Mouse (Mus musculus) hindbrain, postnatal 0 days (tissue): ENCODE results near the gene Wee2. TPM values are rescaled to one million over a fixed set of nuclear protein-coding genes. Genes with fewer than 3 reads are reported as not detected.

Experiments used
- ATAC-seq: fragments of 200-750 bp; cut with Nextera tagmentation; 2 replicates; pipeline ENCODE4 v1.8.0; 2017; ENCODE audit warnings: mild to moderate bottlenecking, moderate TSS enrichment, moderate library complexity
- DNase-seq: peaks from one replicate; pipeline ENCODE4 v3.0.0-alpha.2; 2015; ENCODE audit warnings: low spot score
- H3K27ac ChIP-seq: fragments of 300-500 bp; sonication (generic); 2 replicates; pipeline ENCODE4 v1.5.1; 2014; ENCODE audit warnings: mild to moderate bottlenecking
- H3K27me3 ChIP-seq: fragments of 300-500 bp; sonication (generic); 2 replicates; pipeline ENCODE4 v1.6.1; 2014; ENCODE audit warnings: low read length, mixed read lengths; ENCODE audit not compliant: insufficient read depth
- H3K36me3 ChIP-seq: fragments of 300-500 bp; sonication (generic); 2 replicates; pipeline ENCODE4 v1.6.1; 2014; ENCODE audit warnings: low read length, mixed read lengths; ENCODE audit not compliant: insufficient read depth
- H3K4me1 ChIP-seq: fragments of 300-500 bp; sonication (generic); 2 replicates; pipeline ENCODE4 v1.6.1; 2014; ENCODE audit warnings: antibody characterized with exemption, low read length, mixed read lengths; ENCODE audit not compliant: insufficient read depth
- H3K4me2 ChIP-seq: fragments of 300-500 bp; sonication (generic); 2 replicates; pipeline ENCODE4 v1.6.1; 2014; ENCODE audit warnings: low read depth, mild to moderate bottlenecking, low read length, moderate library complexity, mixed read lengths
- H3K4me3 ChIP-seq: fragments of 300-500 bp; sonication (generic); 2 replicates; pipeline ENCODE4 v1.5.1; 2014; ENCODE audit warnings: low read length
- H3K9ac ChIP-seq: fragments of 300-500 bp; sonication (generic); replicated peaks from 2 replicates; pipeline ENCODE4 v1.6.1; 2014; ENCODE audit warnings: mild to moderate bottlenecking, low read length, moderate library complexity, mixed read lengths
- H3K9me3 ChIP-seq: fragments of 300-500 bp; sonication (generic); 2 replicates; pipeline ENCODE4 v1.6.1; 2016; ENCODE audit warnings: low read length, mixed read lengths
- CTCF ChIP-seq: IDR thresholded peaks from 2 replicates; pipeline ENCODE4 v1.5.1; 2016; ENCODE audit warnings: antibody characterized with exemption, control low read depth, low read depth
- WGBS: fragments of 180-500 bp; shearing (Covaris S2); extraction: QIAGEN DNeasy Blood & Tissue Kit; methylation state at CpG from one replicate; pipeline ENCODE4 v1.1.7; 2014; 5-methylcytosine and 5-hydroxymethylcytosine counted together
- polyA plus RNA-seq: library from polyadenylated mRNA; unstranded; fragments of >200 nt; fragmentation: Nextera tagmentation; extraction: Ambion mirVana; gene quantifications from 2 replicates; pipeline ENCODE4 v1.2.1, GENCODE M21; 2015
- total RNA-seq: library from RNA; depleted of rRNA; stranded (reverse); fragments of >200 nt; gene quantifications from 2 replicates; pipeline ENCODE4 v1.2.3, GENCODE M21; 2014

Wee2 gene
- total and polyA plus RNA-seq, 2 experiments from 2014 or later = 0.10 to 0.18 TPM

- Histone ChIP-seq H3K4me3 (no peak overlapping the region), H3K4me1 (peaks cover 21% of the 10 kb centered on the region), H3K27ac (no peak overlapping the region), H3K4me2 (0 out of 2 replicates have a peak overlapping the region, but pooled peaks have one; percentile 10), H3K9ac (no peak overlapping the region), H3K9me3 (no peaks in the 10 kb centered on the region), H3K27me3 (no peaks in the 10 kb centered on the region), H3K36me3 (no peaks in the 10 kb centered on the region)
- DNase-seq (peak; percentile 53), ATAC-seq (0 out of 2 replicates have a peak, but pooled peaks have one; percentile 28)
- 38% methylated on average over 3 of the region's 3 CpGs for WGBS
- TF ChIP-seq CTCF = no peak
These were observed 10.2 kb upstream of the Wee2 start for GRCm38 (mm10) chr6:40428696-40429095.

- ATAC-seq = no peak
- DNase-seq = peak; percentile 49
- TF ChIP-seq CTCF = no peak
- no peak overlapping the region for H3K9ac ChIP-seq
- H3K27ac ChIP-seq = 0 out of 2 replicates have a peak overlapping the region, but pooled peaks have one; percentile 45
- no peaks in the 10 kb centered on the region for H3K36me3 ChIP-seq
- no peak overlapping the region for H3K4me3 ChIP-seq
- H3K4me2 ChIP-seq = no peak overlapping the region
- peaks cover 21% of the 10 kb centered on the region for H3K4me1 ChIP-seq
- H3K9me3 ChIP-seq = no peaks in the 10 kb centered on the region
- 46% methylated on average over 4 of the region's 4 CpGs for WGBS
- H3K27me3 ChIP-seq = no peaks in the 10 kb centered on the region
These were observed 9.4 kb upstream of the Wee2 start for GRCm38 (mm10) chr6:40429521-40429931.

- Histone ChIP-seq H3K4me3 (no peak overlapping the region), H3K36me3 (no peaks in the 10 kb centered on the region), H3K4me1 (peaks cover 21% of the 10 kb centered on the region), H3K27me3 (no peaks in the 10 kb centered on the region), H3K9me3 (no peaks in the 10 kb centered on the region), H3K9ac (no peak overlapping the region), H3K4me2 (no peak overlapping the region), H3K27ac (peak overlapping the region; percentile 11; the same call in 1 of the 2 replicates)
- no peak for TF ChIP-seq CTCF
- no peak for ATAC-seq
- DNase-seq = no peak
- WGBS = 92% methylated on average over 3 of the region's 3 CpGs
These were observed 8.6 kb upstream of the Wee2 start for GRCm38 (mm10) chr6:40430251-40430650.

- Histone ChIP-seq H3K27ac (peak overlapping the region; percentile 73), H3K4me3 (no peak overlapping the region), H3K4me2 (peak overlapping the region; percentile 8; the same call in 1 of the 2 replicates), H3K27me3 (no peaks in the 10 kb centered on the region), H3K9ac (no peak overlapping the region), H3K4me1 (peaks cover 21% of the 10 kb centered on the region), H3K9me3 (no peaks in the 10 kb centered on the region), H3K36me3 (no peaks in the 10 kb centered on the region)
- no peak for ATAC-seq
- no peak for DNase-seq
- WGBS = 53% methylated on average over 3 of the region's 3 CpGs
- TF ChIP-seq CTCF = no peak
These were observed 8.0 kb upstream of the Wee2 start for GRCm38 (mm10) chr6:40430878-40431277.

GRCm38 (mm10) chr6:40431356-40431755 is 7.5 kb upstream of the Wee2 start:
- DNase-seq (peak; percentile 77), ATAC-seq (no peak)
- Histone ChIP-seq H3K4me3 (no peak overlapping the region), H3K27me3 (no peaks in the 10 kb centered on the region), H3K4me2 (peak overlapping the region; percentile 8; the same call in 1 of the 2 replicates), H3K27ac (peak overlapping the region; percentile 73; the same call in 1 of the 2 replicates), H3K9ac (no peak overlapping the region), H3K9me3 (no peaks in the 10 kb centered on the region), H3K4me1 (peaks cover 21% of the 10 kb centered on the region), H3K36me3 (no peaks in the 10 kb centered on the region)
- TF ChIP-seq CTCF = no peak
- WGBS = 39% methylated on average over 4 of the region's 4 CpGs

- Histone ChIP-seq H3K36me3 (no peaks in the 10 kb centered on the region), H3K27ac (peak overlapping the region; percentile 73), H3K4me2 (peak overlapping the region; percentile 30), H3K9ac (no peak overlapping the region), H3K4me1 (peaks cover 21% of the 10 kb centered on the region), H3K9me3 (no peaks in the 10 kb centered on the region), H3K4me3 (no peak overlapping the region), H3K27me3 (no peaks in the 10 kb centered on the region)
- no peak for ATAC-seq
- DNase-seq = no peak
- TF ChIP-seq CTCF = no peak
These were observed 7.1 kb upstream of the Wee2 start for GRCm38 (mm10) chr6:40431812-40432211.
